Mouse (Mus musculus) lung, adult 10 weeks (tissue): ENCODE results near the gene Izumo4. TPM values are rescaled to one million over a fixed set of nuclear protein-coding genes. Genes with fewer than 3 reads are reported as not detected.

Experiments used
- polyA plus RNA-seq: library from polyadenylated mRNA; stranded (reverse); fragments of 350-450 nt; fragmentation: Illumina TruSeq; extraction: RNeasy Lipid Tissue Mini Kit (QIAGEN cat#74804); gene quantifications from one replicate; pipeline ENCODE4 v1.2.3, GENCODE M21; 2014; ENCODE audit warnings: low read depth, low replicate concordance; ENCODE audit not compliant: insufficient read depth

Gene Izumo4
- 26.3 TPM for polyA plus RNA-seq

DNA sequence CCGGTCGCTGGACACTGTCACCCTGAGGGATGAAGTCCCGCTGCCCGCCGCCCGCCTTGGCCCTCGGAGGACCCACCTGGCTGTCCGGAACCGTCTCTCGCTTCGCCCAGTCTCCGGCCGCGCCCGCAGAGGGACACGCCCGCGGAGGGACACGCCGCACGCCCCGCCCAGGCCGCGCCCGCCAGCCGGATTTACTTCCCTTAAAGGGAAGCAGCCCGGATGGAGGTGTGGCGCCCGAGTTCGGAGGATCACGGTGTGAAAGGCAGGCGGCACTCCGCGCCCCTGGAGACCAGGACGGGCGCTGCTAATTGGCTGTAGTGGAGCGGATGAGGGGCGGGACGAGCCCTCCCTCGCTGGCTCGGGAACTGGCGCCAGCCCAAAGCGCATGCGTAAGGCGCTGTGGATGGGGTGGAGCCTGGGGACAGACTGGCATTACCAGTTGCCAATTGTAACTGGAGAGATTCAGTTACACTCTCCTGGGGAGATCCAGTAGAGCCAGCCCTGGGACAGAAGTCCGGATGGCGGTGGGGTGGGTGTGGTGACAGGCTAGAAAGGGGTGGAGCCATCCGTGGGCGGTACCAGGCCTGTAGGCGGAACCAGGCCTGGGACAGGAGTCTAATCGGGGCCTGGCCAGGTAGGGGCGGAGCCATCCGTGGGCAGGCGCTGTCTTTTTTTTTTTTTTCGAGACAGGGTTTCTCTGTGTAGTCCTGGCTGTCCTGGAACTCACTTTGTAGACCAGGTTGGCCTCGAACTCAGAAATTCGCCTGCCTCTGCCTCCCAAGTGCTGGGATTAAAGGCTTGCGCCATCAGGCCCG, at the start of gene Izumo4, which contains the start of gene Mob3a:
TSS of gene Izumo4 (plus strand) at position 464 of the 815 bp plus-strand sequence.
TSS of gene Mob3a (minus strand) at position 257 of the 815 bp plus-strand sequence.

DNA sequence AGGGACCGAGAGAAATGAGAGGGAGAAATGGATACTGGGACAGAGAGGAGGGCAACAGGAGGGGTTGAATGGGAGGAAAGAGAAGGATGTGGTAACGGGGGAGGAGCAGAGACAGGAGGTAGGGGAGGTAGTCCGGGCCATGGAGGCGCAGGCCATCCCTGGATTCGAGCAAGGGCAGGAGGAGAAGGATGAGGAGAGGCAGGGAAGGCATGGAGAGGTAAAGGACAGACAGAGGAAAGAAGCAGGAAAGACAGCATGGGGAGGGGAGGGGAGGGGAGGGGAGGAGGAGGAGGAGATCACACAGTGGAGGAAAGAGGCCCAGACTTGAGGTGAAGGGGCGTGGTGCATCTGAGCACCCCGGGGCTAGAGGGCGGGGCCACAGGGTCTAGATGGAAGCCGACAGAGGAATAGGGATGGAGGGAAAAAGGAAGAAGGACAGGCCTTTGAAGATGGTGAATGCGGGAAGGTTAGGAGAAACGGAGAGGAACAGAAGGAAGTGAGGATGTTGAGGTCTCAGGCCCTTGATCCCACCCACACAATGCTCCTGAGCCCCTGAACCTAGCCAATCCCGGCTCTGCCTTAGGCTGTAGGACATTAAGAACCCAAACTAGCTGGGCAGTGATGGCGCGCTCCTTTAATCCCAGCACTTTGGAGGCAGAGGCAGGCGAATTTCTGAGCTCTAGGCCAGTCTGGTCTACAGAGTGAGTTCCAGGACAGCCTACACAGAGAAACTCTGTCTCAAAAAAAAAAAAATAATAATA, 44.9 kb upstream of the Izumo4 start, which contains the start of gene Btbd2:
TSS of gene Btbd2 (minus strand) at position 209 of the 761 bp plus-strand sequence.

DNA sequence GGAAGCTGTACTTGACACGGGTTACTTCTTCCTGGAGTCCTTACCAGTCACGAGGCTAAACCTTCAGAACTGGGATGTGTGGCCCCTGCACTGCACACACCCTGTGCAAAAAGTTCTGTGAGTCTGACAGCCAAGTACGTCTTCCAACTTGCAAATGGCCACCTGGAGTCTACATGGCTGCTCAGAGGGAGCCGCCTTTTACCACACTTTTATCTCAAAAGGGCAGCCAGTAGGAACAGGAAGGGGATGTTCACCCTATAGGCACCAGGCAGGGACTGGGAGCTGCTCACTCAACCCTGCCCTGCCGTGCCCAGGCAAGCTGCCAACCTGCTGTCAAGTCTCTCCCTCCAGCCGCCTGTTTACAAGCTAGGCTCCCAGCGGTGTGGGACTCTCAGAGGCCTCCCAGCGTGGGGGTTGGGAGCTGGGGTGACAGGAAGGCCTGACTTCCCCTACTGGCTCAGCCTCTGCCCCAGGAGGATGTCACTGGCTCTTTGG, 24.0 kb upstream of the Izumo4 start, which contains the start of gene Mknk2:
TSS of gene Mknk2 (minus strand) at position 171 of the 495 bp plus-strand sequence.

DNA sequence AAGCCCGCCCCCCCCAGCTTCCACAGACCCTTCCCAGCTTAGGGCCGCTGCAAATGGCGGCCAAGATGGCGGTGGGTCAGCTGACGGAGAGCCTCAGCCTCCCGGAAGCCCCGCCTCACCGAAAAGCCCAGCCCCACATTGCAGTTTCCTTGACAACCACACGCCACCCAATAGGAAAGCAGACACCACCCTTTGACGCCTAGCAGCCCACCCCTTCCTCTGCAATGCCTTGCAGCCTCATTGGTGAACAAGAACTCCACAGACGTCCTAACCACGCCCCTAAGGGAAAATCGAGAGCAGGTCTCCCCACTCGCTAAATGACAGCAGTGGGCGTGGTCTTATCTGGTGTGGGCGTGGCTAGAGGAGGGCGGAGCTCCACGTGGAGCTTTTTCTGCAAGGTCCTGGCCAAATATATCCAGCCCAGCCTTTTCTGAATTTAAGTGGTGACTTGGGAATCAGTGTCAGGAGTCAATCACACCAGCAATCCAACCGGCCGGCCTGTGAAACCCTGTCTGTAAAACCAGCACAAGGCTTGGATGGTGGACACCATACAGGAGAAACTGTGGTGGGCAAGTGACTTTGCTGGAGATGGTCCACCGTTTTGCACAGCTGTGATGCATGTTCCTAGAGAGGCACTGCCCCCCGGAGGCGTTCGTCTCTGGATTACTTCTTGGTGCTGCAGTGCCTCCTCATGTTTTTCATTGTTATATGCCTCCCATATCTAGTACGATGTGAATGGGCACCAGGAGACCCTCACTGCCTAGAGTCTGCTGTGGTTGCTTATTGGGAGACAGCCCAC, 40.4 kb downstream of the Izumo4 start, which contains the start of gene Ap3d1:
TSS of gene Ap3d1 (minus strand) at position 85 of the 799 bp plus-strand sequence.

GRCm38 (mm10) chr10:80754594-80755290, 52.8 kb downstream of the Izumo4 start, which contains the start of gene Dot1l:
Gene Dot1l, plus strand, starts transcription at chr10:80755206.

Other genes starting within 250 kb of the Izumo4 start
- gene Onecut3, start 207.3 kb upstream of the Izumo4 start, polyA plus RNA-seq, result not detected
- not detected for gene Atp8b3, start 163.1 kb upstream of the Izumo4 start, polyA plus RNA-seq
- 10.9 TPM for gene Rexo1, start 140.6 kb upstream of the Izumo4 start, polyA plus RNA-seq
- gene Klf16, start 124.9 kb upstream of the Izumo4 start, polyA plus RNA-seq, result 10.0 TPM
- 63.0 TPM for gene Abhd17a, start 111.8 kb upstream of the Izumo4 start, polyA plus RNA-seq
- 39.5 TPM for gene Scamp4, start 99.3 kb upstream of the Izumo4 start, polyA plus RNA-seq
- gene Adat3, start 99.3 kb upstream of the Izumo4 start, polyA plus RNA-seq, result 1.3 TPM
- gene Gm49322, start 96.2 kb upstream of the Izumo4 start, polyA plus RNA-seq, result 0.44 TPM
- 98.5 TPM for gene Csnk1g2, start 79.3 kb upstream of the Izumo4 start, polyA plus RNA-seq
- 24.0 TPM for gene Btbd2, start 45.1 kb upstream of the Izumo4 start, polyA plus RNA-seq
- gene Mknk2, start 24.1 kb upstream of the Izumo4 start, polyA plus RNA-seq, result 80.0 TPM
- gene Mob3a, start 207 bp upstream of the Izumo4 start, polyA plus RNA-seq, result 23.9 TPM
- gene Ap3d1, start 40.1 kb downstream of the Izumo4 start, polyA plus RNA-seq, result 26.6 TPM
- 6.0 TPM for gene Dot1l, start 53.0 kb downstream of the Izumo4 start, polyA plus RNA-seq
- 19.4 TPM for gene Sf3a2, start 96.0 kb downstream of the Izumo4 start, polyA plus RNA-seq
- 47.8 TPM for gene Plekhj1, start 96.4 kb downstream of the Izumo4 start, polyA plus RNA-seq
- gene Amh, start 103.1 kb downstream of the Izumo4 start, polyA plus RNA-seq, result 0.19 TPM
- not detected for gene Jsrp1, start 111.3 kb downstream of the Izumo4 start, polyA plus RNA-seq
- gene Oaz1, start 124.5 kb downstream of the Izumo4 start, polyA plus RNA-seq, result 1,024 TPM
- gene Lingo3, start 141.9 kb downstream of the Izumo4 start, polyA plus RNA-seq, result not detected
- 119 TPM for gene Lsm7, start 153.0 kb downstream of the Izumo4 start, polyA plus RNA-seq
- gene Sppl2b, start 153.1 kb downstream of the Izumo4 start, polyA plus RNA-seq, result 9.4 TPM
- gene Tmprss9, start 169.7 kb downstream of the Izumo4 start, polyA plus RNA-seq, result not detected
- 173 TPM for gene Timm13, start 198.8 kb downstream of the Izumo4 start, polyA plus RNA-seq
- 5.4 TPM for gene Lmnb2, start 216.1 kb downstream of the Izumo4 start, polyA plus RNA-seq
- gene Gadd45b, start 227.9 kb downstream of the Izumo4 start, polyA plus RNA-seq, result 63.5 TPM